Mouse (Mus musculus): ENCODE results near the gene Gtf3c1.

- TF ChIP-seq CTCF (conservative IDR thresholded peaks at IDR 0.05; ENCODE audit: insufficient read depth, insufficient read length, low read depth, low read length) (no peak), POLR2A (IDR thresholded peaks at IDR 0.05; ENCODE audit: low read depth, low read length) (no peak)
Observed at GRCm38 (mm10) chr7:125717612-125718011, 10.0 kb upstream of the Gtf3c1 start.
